Mouse (Mus musculus): ENCODE results near the gene Kcnj1.

DNA sequence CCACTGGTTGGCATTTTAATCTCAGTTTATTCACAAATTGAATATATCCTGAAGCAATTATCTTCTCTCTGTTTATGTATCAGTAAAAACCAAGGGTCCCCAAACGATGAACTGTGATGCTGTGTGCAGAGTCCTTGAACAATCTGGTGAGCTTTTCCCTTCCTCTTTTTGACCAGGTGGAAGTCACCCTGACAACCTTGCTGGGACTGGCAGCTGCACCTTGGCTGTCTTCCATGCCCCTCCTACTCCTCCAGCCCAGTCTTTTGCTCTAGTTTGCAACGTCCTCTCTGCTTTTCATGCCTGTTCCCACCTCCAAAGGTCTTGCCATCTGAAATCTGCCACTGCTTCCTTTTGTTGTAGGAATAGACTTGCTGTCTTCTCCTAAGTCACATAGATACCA, 3.5 kb upstream of the Kcnj1 start:
- TF ChIP-seq CTCF (IDR thresholded peaks at IDR 0.05; ENCODE audit: borderline replicate concordance, insufficient read depth, low read depth, low read length) = no peak
- TF ChIP-seq POLR2A (IDR thresholded peaks at IDR 0.05; ENCODE audit: borderline replicate concordance, insufficient read depth, low read length) = no peak

Measured in cerebellum, adult 2 months (tissue).